Mouse (Mus musculus): Measurements from ENCODE around the gene Naa16.

Naa16 gene

GRCm38 (mm10) chr14:79358055-79358454 lies 32.5 kb downstream of the Naa16 start:
- TF ChIP-seq NANOG (IDR thresholded peaks at IDR 0.05; ENCODE audit: borderline replicate concordance, low read length), result no peak
- no peak for TF ChIP-seq CTCF (conservative IDR thresholded peaks at IDR 0.05; ENCODE audit: low read length)
- Histone ChIP-seq H3K4me1 (replicated peaks; ENCODE audit: low read depth, low read length) (peaks cover 11% of the 10 kb centered on the region), H3K9me3 (ENCODE audit: low read length) (no peaks in the 10 kb centered on the region), H3K36me3 (ENCODE audit: insufficient read depth, low read length) (peaks cover 75% of the 10 kb centered on the region), H3K27me3 (ENCODE audit: insufficient read depth, low read length) (no peaks in the 10 kb centered on the region), H3K4me3 (replicated peaks; ENCODE audit: low read length) (no peak overlapping the region)

- Histone ChIP-seq H3K4me3 (replicated peaks; ENCODE audit: low read length) (no peak overlapping the region), H3K4me1 (replicated peaks; ENCODE audit: low read depth, low read length) (no peaks in the 10 kb centered on the region), H3K36me3 (ENCODE audit: insufficient read depth, low read length) (peaks cover 77% of the 10 kb centered on the region), H3K9me3 (ENCODE audit: low read length) (no peaks in the 10 kb centered on the region), H3K27me3 (ENCODE audit: insufficient read depth, low read length) (no peaks in the 10 kb centered on the region)
- TF ChIP-seq POU5F1 (IDR thresholded peaks at IDR 0.05; ENCODE audit: borderline replicate concordance, low read length), result no peak
- TF ChIP-seq NANOG (IDR thresholded peaks at IDR 0.05; ENCODE audit: borderline replicate concordance, low read length), result no peak
- TF ChIP-seq CTCF (conservative IDR thresholded peaks at IDR 0.05; ENCODE audit: low read length), result no peak
Measured at GRCm38 (mm10) chr14:79346384-79346783, 44.2 kb downstream of the Naa16 start.

GRCm38 (mm10) chr14:79335613-79336012 lies 55.0 kb downstream of the Naa16 start:
- H3K9me3 ChIP-seq (ENCODE audit: low read length), result no peaks in the 10 kb centered on the region
- H3K27me3 ChIP-seq (ENCODE audit: insufficient read depth, low read length), result no peaks in the 10 kb centered on the region
- H3K4me1 ChIP-seq (replicated peaks; ENCODE audit: low read depth, low read length), result peaks cover 14% of the 10 kb centered on the region
- H3K36me3 ChIP-seq (ENCODE audit: insufficient read depth, low read length), result peaks cover 68% of the 10 kb centered on the region
- H3K4me3 ChIP-seq (replicated peaks; ENCODE audit: low read length), result no peak overlapping the region
- TF ChIP-seq POU5F1 (IDR thresholded peaks at IDR 0.05; ENCODE audit: borderline replicate concordance, low read length) (no peak), CTCF (conservative IDR thresholded peaks at IDR 0.05; ENCODE audit: low read length) (no peak), NANOG (IDR thresholded peaks at IDR 0.05; ENCODE audit: borderline replicate concordance, low read length) (no peak)

GRCm38 (mm10) chr14:79331936-79332335 lies 58.6 kb downstream of the Naa16 start:
- TF ChIP-seq CTCF (conservative IDR thresholded peaks at IDR 0.05; ENCODE audit: low read length) (no peak), POU5F1 (IDR thresholded peaks at IDR 0.05; ENCODE audit: borderline replicate concordance, low read length) (no peak), NANOG (IDR thresholded peaks at IDR 0.05; ENCODE audit: borderline replicate concordance, low read length) (no peak)
- H3K36me3 ChIP-seq (ENCODE audit: insufficient read depth, low read length), result peaks cover 38% of the 10 kb centered on the region
- H3K4me3 ChIP-seq (replicated peaks; ENCODE audit: low read length), result no peak overlapping the region
- H3K4me1 ChIP-seq (replicated peaks; ENCODE audit: low read depth, low read length), result peaks cover 14% of the 10 kb centered on the region
- no peaks in the 10 kb centered on the region for H3K27me3 ChIP-seq (ENCODE audit: insufficient read depth, low read length)
- H3K9me3 ChIP-seq (ENCODE audit: low read length), result no peaks in the 10 kb centered on the region

GRCm38 (mm10) chr14:79330944-79331561 lies 59.5 kb downstream of the Naa16 start:
- Histone ChIP-seq H3K9me3 (ENCODE audit: low read length) (no peaks in the 10 kb centered on the region), H3K4me3 (replicated peaks; ENCODE audit: low read length) (no peak overlapping the region)
- TF ChIP-seq NANOG (IDR thresholded peaks at IDR 0.05; ENCODE audit: borderline replicate concordance, low read length), result no peak
- TF ChIP-seq CTCF (conservative IDR thresholded peaks at IDR 0.05; ENCODE audit: low read length), result no peak
- no peak for TF ChIP-seq POU5F1 (IDR thresholded peaks at IDR 0.05; ENCODE audit: borderline replicate concordance, low read length)

GRCm38 (mm10) chr14:79327033-79327432 lies 63.5 kb downstream of the Naa16 start:
- peaks cover 11% of the 10 kb centered on the region for H3K4me1 ChIP-seq (replicated peaks; ENCODE audit: low read depth, low read length)
- H3K36me3 ChIP-seq (ENCODE audit: insufficient read depth, low read length), result no peaks in the 10 kb centered on the region
- H3K4me3 ChIP-seq (replicated peaks; ENCODE audit: low read length), result no peak overlapping the region
- TF ChIP-seq POU5F1 (IDR thresholded peaks at IDR 0.05; ENCODE audit: borderline replicate concordance, low read length) (no peak), CTCF (conservative IDR thresholded peaks at IDR 0.05; ENCODE audit: low read length) (peak; percentile 72)
- no peaks in the 10 kb centered on the region for H3K27me3 ChIP-seq (ENCODE audit: insufficient read depth, low read length)
- no peaks in the 10 kb centered on the region for H3K9me3 ChIP-seq (ENCODE audit: low read length)

More at GRCm38 (mm10) chr14:79330944-79331561, 59.5 kb downstream of the Naa16 start:
- Histone ChIP-seq H3K4me1 (replicated peaks; ENCODE audit: low read depth, low read length) (peaks cover 14% of the 10 kb centered on the region), H3K36me3 (ENCODE audit: insufficient read depth, low read length) (peaks cover 29% of the 10 kb centered on the region), H3K27me3 (ENCODE audit: insufficient read depth, low read length) (no peaks in the 10 kb centered on the region)

- Histone ChIP-seq H3K27me3 (ENCODE audit: insufficient read depth, low read length) (no peaks in the 10 kb centered on the region), H3K36me3 (ENCODE audit: insufficient read depth, low read length) (no peaks in the 10 kb centered on the region), H3K9me3 (ENCODE audit: low read length) (no peaks in the 10 kb centered on the region), H3K4me3 (replicated peaks; ENCODE audit: low read length) (no peak overlapping the region), H3K4me1 (replicated peaks; ENCODE audit: low read depth, low read length) (no peaks in the 10 kb centered on the region)
- TF ChIP-seq NANOG (IDR thresholded peaks at IDR 0.05; ENCODE audit: borderline replicate concordance, low read length) (no peak), CTCF (conservative IDR thresholded peaks at IDR 0.05; ENCODE audit: low read length) (no peak), POU5F1 (IDR thresholded peaks at IDR 0.05; ENCODE audit: borderline replicate concordance, low read length) (no peak)
Measured at GRCm38 (mm10) chr14:79324112-79324840, 66.3 kb downstream of the Naa16 start.

GRCm38 (mm10) chr14:79321881-79322280 lies 68.7 kb downstream of the Naa16 start:
- no peak overlapping the region for H3K4me3 ChIP-seq (replicated peaks; ENCODE audit: low read length)
- H3K27me3 ChIP-seq (ENCODE audit: insufficient read depth, low read length), result no peaks in the 10 kb centered on the region
- TF ChIP-seq POU5F1 (IDR thresholded peaks at IDR 0.05; ENCODE audit: borderline replicate concordance, low read length) (no peak), CTCF (conservative IDR thresholded peaks at IDR 0.05; ENCODE audit: low read length) (no peak), NANOG (IDR thresholded peaks at IDR 0.05; ENCODE audit: borderline replicate concordance, low read length) (no peak)
- no peaks in the 10 kb centered on the region for H3K36me3 ChIP-seq (ENCODE audit: insufficient read depth, low read length)
- no peaks in the 10 kb centered on the region for H3K4me1 ChIP-seq (replicated peaks; ENCODE audit: low read depth, low read length)
- no peaks in the 10 kb centered on the region for H3K9me3 ChIP-seq (ENCODE audit: low read length)

Data from E14TG2a.4 (cell line).